In the genomic region with DNA sequence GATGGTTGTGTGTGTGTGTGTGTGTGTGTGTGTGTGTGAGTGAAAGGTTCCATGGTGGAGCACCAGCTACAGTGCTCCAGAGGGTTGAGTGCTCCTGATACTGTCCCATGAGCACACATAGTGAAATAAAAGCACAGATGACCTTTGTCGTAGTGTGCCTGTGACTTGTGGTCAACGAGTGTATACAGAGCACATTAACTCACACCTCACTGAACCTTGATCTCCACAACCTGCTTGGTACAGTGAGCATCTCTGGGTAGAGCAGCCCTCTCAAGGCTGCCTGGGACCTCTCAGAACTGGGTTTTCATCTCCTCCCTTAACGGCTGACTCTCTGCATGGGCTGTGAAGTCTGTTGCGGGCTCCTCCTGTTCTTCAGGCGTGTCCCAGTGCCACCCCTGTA, we compare ENCODE assay signal across 19 mouse cellular contexts.
A peak's percentile ranks its signal among the peaks of the same experiment; 100 is the strongest.
DNase-seq lines count a peak whose midpoint lies in the region; ATAC-seq and TF ChIP-seq lines count a peak whose summit lies in the region.
"Had no signal": no experiment of that assay in that cellular context is flagged by ENCODE, and none has a peak within 500 bp of the region (broad histone marks: within the 10 kb centered on the region; RNA-seq: fewer than 3 reads in every experiment).

No protein-coding gene starts in this region.

- H3K9ac ChIP-seq in forebrain, embryonic 14.5 days (ENCODE audit: low read length), result no peak overlapping the region
- H3K9ac ChIP-seq in kidney, embryonic 15.5 days, result no peak overlapping the region
- H3K9ac ChIP-seq in liver, embryonic 16.5 days (ENCODE audit: low read depth, low read length), result no peak overlapping the region
- H3K9ac ChIP-seq: embryonic facial prominence, embryonic 12.5 days; heart, embryonic 13.5 days; hindbrain, embryonic 12.5 days had no signal

- no peak overlapping the region for H3K4me3 ChIP-seq in forebrain, embryonic 10.5 days
- H3K4me3 ChIP-seq in forebrain, embryonic 14.5 days (ENCODE audit: low read depth, low read length), result no peak overlapping the region
- no peak overlapping the region for H3K4me3 ChIP-seq in kidney, embryonic 15.5 days (replicated peaks)
- H3K4me3 ChIP-seq in liver, embryonic 16.5 days (ENCODE audit: low read depth, low read length), result no peak overlapping the region
- H3K4me3 ChIP-seq in myocyte, result no peak overlapping the region
- H3K4me3 ChIP-seq: embryonic facial prominence, embryonic 12.5 days; forebrain, embryonic 13.5 days; heart, embryonic 13.5 days; hindbrain, embryonic 12.5 days had no signal

- ATAC-seq in forebrain, embryonic 14.5 days, result no peak
- 0 out of 2 replicates have a peak, but pooled peaks have one; percentile 52 for ATAC-seq in kidney, embryonic 15.5 days (replicated peaks; ENCODE audit: low FRiP score)
- peak; percentile 59 for ATAC-seq in liver, embryonic 16.5 days (ENCODE audit: low read depth)
- ATAC-seq: forebrain, embryonic 13.5 days had no signal

- no peaks in the 10 kb centered on the region for H3K79me2 ChIP-seq in myocyte (ENCODE audit: control insufficient read depth, insufficient read depth)

- H3K36me3 ChIP-seq in forebrain, embryonic 10.5 days (replicated peaks), result peaks cover 17% of the 10 kb centered on the region
- no peaks in the 10 kb centered on the region for H3K36me3 ChIP-seq in forebrain, embryonic 14.5 days (ENCODE audit: control insufficient read depth, insufficient read depth, low read length)
- H3K36me3 ChIP-seq in kidney, embryonic 15.5 days, result no peaks in the 10 kb centered on the region; the same call in 1 of the 2 replicates
- H3K36me3 ChIP-seq in liver, embryonic 16.5 days (ENCODE audit: control insufficient read depth, insufficient read depth), result no peaks in the 10 kb centered on the region
- H3K36me3 ChIP-seq in myocyte (ENCODE audit: control insufficient read depth, insufficient read depth), result no peaks in the 10 kb centered on the region
- H3K36me3 ChIP-seq: embryonic facial prominence, embryonic 12.5 days; G1E had no signal

- TF ChIP-seq POLR2A in myocyte (IDR thresholded peaks at IDR 0.05; ENCODE audit: insufficient read length, low read depth), result no peak

- H3K4me2 ChIP-seq in forebrain, embryonic 14.5 days (ENCODE audit: low read length), result no peak overlapping the region
- no peak overlapping the region for H3K4me2 ChIP-seq in kidney, embryonic 15.5 days
- no peak overlapping the region for H3K4me2 ChIP-seq in liver, embryonic 16.5 days (ENCODE audit: low read depth, low read length)
- H3K4me2 ChIP-seq in myocyte (ENCODE audit: low read depth), result peak overlapping the region; percentile 85
- H3K4me2 ChIP-seq: embryonic facial prominence, embryonic 12.5 days; forebrain, embryonic 13.5 days; heart, embryonic 13.5 days; hindbrain, embryonic 12.5 days had no signal

- DNase-seq in forebrain, embryonic 10.5 days (ENCODE audit: extremely low spot score, low spot score), result no peak
- no peak for DNase-seq in forebrain, embryonic 14.5 days (ENCODE audit: low spot score)
- no peak for DNase-seq in kidney, postnatal 4 days
- DNase-seq in liver, result no peak
- no peak for DNase-seq in lung, postnatal 10 days
- DNase-seq: adrenal gland, adult 8-10 months; B cell, adult 2 months; embryo, embryonic 11 days; gastrocnemius, postnatal 36 days; heart, adult 11 months; heart, postnatal 36 days had no signal

- WGBS in forebrain, embryonic 10.5 days, result 92% methylated on average over 5 of the region's 5 CpGs
- WGBS in forebrain, embryonic 14.5 days, result 88% methylated on average over 5 of the region's 5 CpGs
- 83% methylated on average over 5 of the region's 5 CpGs for WGBS in kidney, embryonic 15.5 days
- WGBS in liver, embryonic 16.5 days (ENCODE audit: insufficient replicate concordance), result 73% methylated on average over 5 of the region's 5 CpGs

- no peaks in the 10 kb centered on the region for H3K27me3 ChIP-seq in forebrain, embryonic 10.5 days (ENCODE audit: poor library complexity, severe bottlenecking)
- no peaks in the 10 kb centered on the region for H3K27me3 ChIP-seq in forebrain, embryonic 14.5 days (replicated peaks; ENCODE audit: control insufficient read depth, insufficient read depth, low read length)
- no peaks in the 10 kb centered on the region for H3K27me3 ChIP-seq in kidney, embryonic 15.5 days
- H3K27me3 ChIP-seq in liver, embryonic 16.5 days (ENCODE audit: control insufficient read depth, insufficient read depth, low read depth, low read length), result no peaks in the 10 kb centered on the region
- H3K27me3 ChIP-seq in myocyte (ENCODE audit: control insufficient read depth, insufficient read depth, insufficient read length), result no peaks in the 10 kb centered on the region
- H3K27me3 ChIP-seq: embryonic facial prominence, embryonic 12.5 days; forebrain, embryonic 13.5 days; heart, embryonic 13.5 days; hindbrain, embryonic 12.5 days had no signal

- H3ac ChIP-seq in myocyte (ENCODE audit: control insufficient read depth, insufficient read length), result no peak overlapping the region

- H3K4me1 ChIP-seq in forebrain, embryonic 10.5 days, result peaks cover 50% of the 10 kb centered on the region
- H3K4me1 ChIP-seq in forebrain, embryonic 14.5 days (ENCODE audit: control insufficient read depth, insufficient read depth, low read length), result peaks cover 5% of the 10 kb centered on the region; the same call in 1 of the 2 replicates
- H3K4me1 ChIP-seq in kidney, embryonic 15.5 days, result peaks cover 21% of the 10 kb centered on the region
- H3K4me1 ChIP-seq in liver, embryonic 16.5 days (ENCODE audit: control insufficient read depth, low read depth, low read length), result peaks cover 4% of the 10 kb centered on the region; the same call in 1 of the 2 replicates

- no peaks in the 10 kb centered on the region for H3K9me3 ChIP-seq in forebrain, embryonic 10.5 days
- H3K9me3 ChIP-seq in forebrain, embryonic 14.5 days (replicated peaks; ENCODE audit: control insufficient read depth, low read length), result no peaks in the 10 kb centered on the region
- no peaks in the 10 kb centered on the region for H3K9me3 ChIP-seq in kidney, embryonic 15.5 days (replicated peaks)
- no peaks in the 10 kb centered on the region for H3K9me3 ChIP-seq in liver, embryonic 16.5 days (replicated peaks; ENCODE audit: control insufficient read depth, low read length)
- H3K9me3 ChIP-seq: embryonic facial prominence, embryonic 12.5 days; forebrain, embryonic 13.5 days; heart, embryonic 13.5 days; hindbrain, embryonic 12.5 days had no signal

- H3K27ac ChIP-seq in forebrain, embryonic 10.5 days, result peak overlapping the region; percentile 53; the same call in 1 of the 2 replicates
- H3K27ac ChIP-seq in forebrain, embryonic 14.5 days (ENCODE audit: low read depth, low read length), result no peak overlapping the region
- no peak overlapping the region for H3K27ac ChIP-seq in kidney, embryonic 15.5 days
- H3K27ac ChIP-seq in liver, embryonic 16.5 days (ENCODE audit: low read length), result no peak overlapping the region
- H3K27ac ChIP-seq: embryonic facial prominence, embryonic 12.5 days; forebrain, embryonic 13.5 days; heart, embryonic 13.5 days; hindbrain, embryonic 12.5 days had no signal

TF ChIP-seq in myocyte, 11 proteins besides CTCF, POLR2A, EP300 and RAD21:
- TF ChIP-seq MYOD1 (IDR thresholded peaks at IDR 0.05; ENCODE audit: control insufficient read depth in 1 of 3, insufficient read length in 2 of 3, low read depth in 2 of 3) (no peak), MYOG (IDR thresholded peaks at IDR 0.05; ENCODE audit: control insufficient read depth in 1 of 3, insufficient read depth in 1 of 3, insufficient read length in 2 of 3, low read depth in 2 of 3) (no peak), REST (IDR thresholded peaks at IDR 0.05; ENCODE audit: insufficient read depth, insufficient read length) (no peak), E2F4 (IDR thresholded peaks at IDR 0.05; ENCODE audit: insufficient read depth) (no peak), CEBPB (IDR thresholded peaks at IDR 0.05; ENCODE audit: insufficient read depth, poor library complexity, severe bottlenecking) (no peak), SRF (IDR thresholded peaks at IDR 0.05; ENCODE audit: control insufficient read depth, insufficient read length, low read depth) (no peak), TCF3 (IDR thresholded peaks at IDR 0.05; ENCODE audit: insufficient read length, low read depth) (no peak), USF1 (IDR thresholded peaks at IDR 0.05; ENCODE audit: low read depth) (no peak), TCF12 (IDR thresholded peaks at IDR 0.05; ENCODE audit: insufficient read depth, poor library complexity, severe bottlenecking) (no peak), MAX (IDR thresholded peaks at IDR 0.05; ENCODE audit: low read depth) (no peak), POLR2AphosphoS2 (IDR thresholded peaks at IDR 0.05; ENCODE audit: insufficient read length, low read depth) (no peak)
TF ChIP-seq in myocyte: peak in this region for 0.
